Mouse (Mus musculus): Measurements from ENCODE around the gene Klra4. TPM values are rescaled to one million over a fixed set of nuclear protein-coding genes. Genes with fewer than 3 reads are reported as not detected.
"Not testable (repeated sequence)": the region's sequence is repeated elsewhere in the genome, so short reads cannot be mapped to it uniquely, and the experiment has no call there.

The Klra4 gene
- polyA plus RNA-seq (2012; rRNA removed), result not detected in 2 replicates

DNA sequence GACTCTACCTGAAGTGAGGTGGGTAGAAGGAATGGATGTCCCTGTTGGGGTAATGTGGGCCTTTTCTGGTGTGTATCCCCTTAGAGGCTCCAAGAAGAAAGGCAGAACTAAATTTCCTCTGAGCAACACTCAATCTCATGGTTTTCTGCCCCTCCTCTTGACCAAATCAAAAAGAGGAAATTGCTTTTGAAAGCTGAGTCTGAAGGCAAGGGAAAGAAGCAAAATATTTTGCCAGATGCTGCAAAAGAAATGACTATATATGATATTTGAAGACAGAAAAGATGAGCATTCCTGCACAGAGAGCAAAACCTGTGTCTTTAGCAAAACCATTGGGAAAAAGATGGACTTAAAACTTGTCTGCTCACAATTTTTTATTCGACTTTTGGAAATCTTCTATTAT lies at the start of gene Klra4:
Klra4 (minus strand) TSS at position 101 of the 400 bp plus-strand sequence.
- H3K4me3 ChIP-seq (ENCODE audit: low read depth, low read length); H3K4me1 ChIP-seq (ENCODE audit: control insufficient read depth, insufficient read depth, insufficient read length, low read length); H3K27ac ChIP-seq (ENCODE audit: insufficient read depth, low read depth, low read length); H3K36me3 ChIP-seq (ENCODE audit: control insufficient read depth, insufficient read depth, low read length); H3K27me3 ChIP-seq (ENCODE audit: control insufficient read depth, insufficient read depth, low read length): not testable (repeated sequence)
- 69% methylated on average over 1 of the region's 1 CpGs for WGBS

- H3K27ac ChIP-seq (ENCODE audit: insufficient read depth, low read depth, low read length), result no peak overlapping the region
- TF ChIP-seq CTCF (IDR thresholded peaks at IDR 0.05; ENCODE audit: extremely low read depth, insufficient read length, insufficient replicate concordance, low read depth, low read length), result no peak
- no peak for TF ChIP-seq POLR2A (IDR thresholded peaks at IDR 0.05; ENCODE audit: low read depth, low read length)
- WGBS, result 87% methylated on average over 1 of the region's 1 CpGs
Measured at GRCm38 (mm10) chr6:130110485-130110884, 43.4 kb upstream of the Klra4 start.

GRCm38 (mm10) chr6:130102743-130103142 lies 35.7 kb upstream of the Klra4 start:
- not testable (repeated sequence) for H3K27me3 ChIP-seq (ENCODE audit: control insufficient read depth, insufficient read depth, low read length); H3K36me3 ChIP-seq (ENCODE audit: control insufficient read depth, insufficient read depth, low read length); H3K4me3 ChIP-seq (ENCODE audit: low read depth, low read length); H3K27ac ChIP-seq (ENCODE audit: insufficient read depth, low read depth, low read length); H3K4me1 ChIP-seq (ENCODE audit: control insufficient read depth, insufficient read depth, insufficient read length, low read length)
- WGBS, result 79% methylated on average over 3 of the region's 3 CpGs

More at GRCm38 (mm10) chr6:130110485-130110884, 43.4 kb upstream of the Klra4 start:
- Histone ChIP-seq H3K36me3 (ENCODE audit: control insufficient read depth, insufficient read depth, low read length) (no peaks in the 10 kb centered on the region), H3K4me1 (ENCODE audit: control insufficient read depth, insufficient read depth, insufficient read length, low read length) (no peaks in the 10 kb centered on the region), H3K4me3 (ENCODE audit: low read depth, low read length) (no peak overlapping the region), H3K27me3 (ENCODE audit: control insufficient read depth, insufficient read depth, low read length) (no peaks in the 10 kb centered on the region)

DNA sequence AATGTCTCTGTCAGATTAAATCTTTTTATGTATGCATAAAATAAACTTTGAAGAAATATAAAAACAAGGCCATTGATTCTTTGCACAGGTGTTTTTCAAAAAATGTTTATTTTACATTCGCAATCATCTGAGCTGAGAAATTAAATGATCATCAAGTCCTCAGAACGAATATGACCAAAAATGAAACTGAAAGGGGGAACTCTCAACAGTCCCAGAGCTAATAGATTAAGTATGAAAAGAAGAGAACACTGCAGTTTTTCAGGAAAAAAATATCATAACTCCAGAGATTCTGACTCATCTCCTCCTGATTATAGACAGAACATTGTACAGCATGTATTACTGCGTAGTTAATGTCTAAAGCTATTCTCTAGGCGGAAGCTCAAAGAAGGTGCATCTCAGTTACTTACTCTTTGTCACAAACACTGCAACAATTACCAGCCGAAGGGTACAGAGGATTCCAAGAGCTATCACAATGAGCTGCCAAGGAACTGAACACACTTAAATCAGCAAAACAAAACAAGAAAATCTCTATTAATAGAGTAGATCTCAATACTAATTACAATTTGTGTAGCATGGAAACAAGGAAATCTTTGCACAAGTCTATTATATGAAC lies 25.4 kb upstream of the Klra4 start:
- Histone ChIP-seq H3K27ac (ENCODE audit: insufficient read depth, low read depth, low read length) (no peak overlapping the region), H3K36me3 (ENCODE audit: control insufficient read depth, insufficient read depth, low read length) (no peaks in the 10 kb centered on the region), H3K4me1 (ENCODE audit: control insufficient read depth, insufficient read depth, insufficient read length, low read length) (no peaks in the 10 kb centered on the region), H3K4me3 (ENCODE audit: low read depth, low read length) (no peak overlapping the region), H3K27me3 (ENCODE audit: control insufficient read depth, insufficient read depth, low read length) (no peaks in the 10 kb centered on the region)
- TF ChIP-seq POLR2A (IDR thresholded peaks at IDR 0.05; ENCODE audit: low read depth, low read length) (no peak), CTCF (IDR thresholded peaks at IDR 0.05; ENCODE audit: extremely low read depth, insufficient read length, insufficient replicate concordance, low read depth, low read length) (no peak)
- 72% methylated on average over 5 of the region's 5 CpGs for WGBS

DNA sequence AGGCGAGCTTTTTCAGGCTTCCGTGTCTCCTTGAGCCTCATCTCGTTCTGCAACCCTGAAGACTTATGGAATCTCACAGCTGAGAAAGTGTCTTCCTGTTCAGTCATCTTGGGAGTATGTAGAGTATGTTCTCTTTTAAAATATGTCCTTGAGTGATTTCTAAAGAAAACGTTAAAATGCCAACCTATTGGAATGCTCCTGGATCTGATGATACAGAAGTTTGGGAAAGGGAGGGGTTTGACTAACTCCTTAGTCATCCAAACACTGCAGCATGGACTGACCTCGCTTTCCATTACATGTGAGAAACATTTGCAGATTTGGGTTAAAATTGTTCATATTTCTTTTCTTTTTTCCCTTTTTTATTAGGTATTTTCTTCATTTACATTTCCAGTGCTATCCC lies 1.9 kb downstream of the Klra4 start:
- no peaks in the 10 kb centered on the region for H3K4me1 ChIP-seq (ENCODE audit: control insufficient read depth, insufficient read depth, insufficient read length, low read length)
- WGBS, result 66% methylated on average over 5 of the region's 5 CpGs
- TF ChIP-seq POLR2A (IDR thresholded peaks at IDR 0.05; ENCODE audit: low read depth, low read length) (no peak), CTCF (IDR thresholded peaks at IDR 0.05; ENCODE audit: extremely low read depth, insufficient read length, insufficient replicate concordance, low read depth, low read length) (no peak)

DNA sequence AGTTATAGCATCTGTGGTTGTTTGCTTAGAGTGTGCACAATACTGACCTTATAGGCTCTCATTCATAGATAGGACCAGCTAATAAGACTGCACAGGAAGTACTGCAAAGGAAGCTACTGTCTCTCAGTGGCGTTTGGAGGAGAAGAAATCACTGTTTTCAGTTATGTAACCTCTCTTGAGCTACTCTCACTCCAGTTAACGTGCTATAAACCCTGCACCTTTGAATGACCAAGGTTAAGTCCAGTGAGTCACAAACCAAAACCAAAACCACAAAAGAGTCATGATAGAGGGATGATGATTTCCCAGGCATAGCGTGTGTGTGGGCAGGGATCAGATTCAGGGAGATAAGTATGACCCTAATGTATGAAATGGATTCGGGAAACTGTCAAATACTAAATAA lies 31.9 kb downstream of the Klra4 start:
- not testable (repeated sequence) for H3K4me3 ChIP-seq (ENCODE audit: low read depth, low read length); H3K27me3 ChIP-seq (ENCODE audit: control insufficient read depth, insufficient read depth, low read length); H3K27ac ChIP-seq (ENCODE audit: insufficient read depth, low read depth, low read length); H3K36me3 ChIP-seq (ENCODE audit: control insufficient read depth, insufficient read depth, low read length); H3K4me1 ChIP-seq (ENCODE audit: control insufficient read depth, insufficient read depth, insufficient read length, low read length)
- 46% methylated on average over 4 of the region's 4 CpGs for WGBS

More for the DNA sequence above, 1.9 kb downstream of the Klra4 start:
- Histone ChIP-seq H3K27me3 (ENCODE audit: control insufficient read depth, insufficient read depth, low read length) (no peaks in the 10 kb centered on the region), H3K36me3 (ENCODE audit: control insufficient read depth, insufficient read depth, low read length) (no peaks in the 10 kb centered on the region), H3K4me3 (ENCODE audit: low read depth, low read length) (no peak overlapping the region), H3K27ac (ENCODE audit: insufficient read depth, low read depth, low read length) (no peak overlapping the region)

- H3K27ac ChIP-seq (ENCODE audit: insufficient read depth, low read depth, low read length); H3K4me3 ChIP-seq (ENCODE audit: low read depth, low read length); H3K36me3 ChIP-seq (ENCODE audit: control insufficient read depth, insufficient read depth, low read length); H3K27me3 ChIP-seq (ENCODE audit: control insufficient read depth, insufficient read depth, low read length); H3K4me1 ChIP-seq (ENCODE audit: control insufficient read depth, insufficient read depth, insufficient read length, low read length): not testable (repeated sequence)
Measured at GRCm38 (mm10) chr6:130031493-130032089, 35.5 kb downstream of the Klra4 start.

GRCm38 (mm10) chr6:130026854-130027253 lies 40.2 kb downstream of the Klra4 start, which contains the start of gene Klra6:
Klra6 (minus strand) TSS chr6:130026954.
- no peaks in the 10 kb centered on the region for H3K4me1 ChIP-seq (ENCODE audit: control insufficient read depth, insufficient read depth, insufficient read length, low read length)
- no peaks in the 10 kb centered on the region for H3K27me3 ChIP-seq (ENCODE audit: control insufficient read depth, insufficient read depth, low read length)
- no peaks in the 10 kb centered on the region for H3K36me3 ChIP-seq (ENCODE audit: control insufficient read depth, insufficient read depth, low read length)
- no peak within 1 kb of the TSS for H3K27ac ChIP-seq (ENCODE audit: insufficient read depth, low read depth, low read length)
- TF ChIP-seq CTCF (IDR thresholded peaks at IDR 0.05; ENCODE audit: extremely low read depth, insufficient read length, insufficient replicate concordance, low read depth, low read length) (no peak), POLR2A (IDR thresholded peaks at IDR 0.05; ENCODE audit: low read depth, low read length) (no peak)
- 67% methylated on average over 4 of the region's 4 CpGs for WGBS
- H3K4me3 ChIP-seq (ENCODE audit: low read depth, low read length), result no peak within 1 kb of the TSS

Other genes starting within 250 kb of the Klra4 start
- gene Gm17631, start 204.6 kb downstream of the Klra4 start, polyA plus RNA-seq (2012; rRNA removed), result not detected in 2 replicates
- 0.10 and 0.15 TPM in 2 replicates for gene Klra17, start 190.6 kb downstream of the Klra4 start, polyA plus RNA-seq (2012; rRNA removed)
- gene Klra5, start 149.6 kb downstream of the Klra4 start, polyA plus RNA-seq (2012; rRNA removed), result not detected in 2 replicates
- gene Klra6, start 40.3 kb downstream of the Klra4 start, polyA plus RNA-seq (2012; rRNA removed), result not detected in 2 replicates
- gene Klra8, start 62.6 kb upstream of the Klra4 start, polyA plus RNA-seq (2012; rRNA removed), result not detected in 2 replicates
- gene Klra9, start 125.8 kb upstream of the Klra4 start, polyA plus RNA-seq (2012; rRNA removed), result not detected in 2 replicates
- gene Klra7, start 166.1 kb upstream of the Klra4 start, polyA plus RNA-seq (2012; rRNA removed), result not detected in 2 replicates
- gene Klra10, start 214.7 kb upstream of the Klra4 start, polyA plus RNA-seq (2012; rRNA removed), result not detected in 2 replicates

All from small intestine, adult 2 months (tissue).